Mouse (Mus musculus) cerebellum, adult 2 months (tissue): Measurements from ENCODE around the gene Nbea. TPM values are rescaled to one million over a fixed set of nuclear protein-coding genes. Genes with fewer than 3 reads are reported as not detected.

Experiments used
- DNase-seq, 2 experiments: peaks; one replicate each; pipeline ENCODE4 v3.0.0; 2021
- H3K27ac ChIP-seq: fragments of 200-500 bp; 2 replicates; pipeline ENCODE4 v1.5.1; 2012; ENCODE audit warnings: low read length, control low read depth, inconsistent platforms; ENCODE audit not compliant: insufficient read depth
- H3K27me3 ChIP-seq: fragments of 200-500 bp; 2 replicates; pipeline ENCODE4 v1.6.1; 2012; ENCODE audit warnings: inconsistent platforms, mild to moderate bottlenecking, low read length, moderate library complexity; ENCODE audit not compliant: control insufficient read depth, insufficient read depth
- H3K4me1 ChIP-seq: fragments of 200-500 bp; 2 replicates; pipeline ENCODE4 v1.6.1; 2011; ENCODE audit warnings: low read length; ENCODE audit not compliant: control insufficient read depth, insufficient read depth
- H3K4me3 ChIP-seq: fragments of 200-500 bp; replicated peaks from 2 replicates; pipeline ENCODE3; 2011; ENCODE audit warnings: mild to moderate bottlenecking, low read depth, low read length, control low read depth; ENCODE audit not compliant: insufficient read depth
- CTCF ChIP-seq: fragments of 200-500 bp; IDR thresholded peaks from 2 replicates; pipeline ENCODE4 v1.5.1; 2011; ENCODE audit warnings: low read depth, mild to moderate bottlenecking, control low read depth, low read length, moderate library complexity, borderline replicate concordance; ENCODE audit not compliant: insufficient read depth
- POLR2A ChIP-seq: fragments of 200-500 bp; IDR thresholded peaks from 2 replicates; pipeline ENCODE4 v1.6.1; 2011; ENCODE audit warnings: low read length, control low read depth, borderline replicate concordance; ENCODE audit not compliant: insufficient read depth
- WGBS: fragments of 180-500 bp; shearing (Covaris S2); methylation state at CpG from one replicate; pipeline ENCODE4 v1.1.7; 2018; 5-methylcytosine and 5-hydroxymethylcytosine counted together
- polyA plus RNA-seq: library from polyadenylated mRNA; depleted of rRNA; stranded (reverse); fragments of >200 nt; gene quantifications from 2 replicates; pipeline ENCODE4 v1.2.3, GENCODE M21; 2012

The Nbea gene
- polyA plus RNA-seq, 1 experiment, result 109 TPM

GRCm38 (mm10) chr3:56066360-56067040, 117.0 kb downstream of the Nbea start:
- H3K27ac ChIP-seq, result no peak overlapping the region
- H3K4me1 ChIP-seq, result peaks cover 4% of the 10 kb centered on the region; the same call in 1 of the 2 replicates
- 95% methylated on average over 1 of the region's 1 CpGs for WGBS
- H3K27me3 ChIP-seq, result no peaks in the 10 kb centered on the region
- no peak overlapping the region for H3K4me3 ChIP-seq
- no peak for TF ChIP-seq POLR2A
- TF ChIP-seq CTCF, result no peak
- no peak for DNase-seq

DNA sequence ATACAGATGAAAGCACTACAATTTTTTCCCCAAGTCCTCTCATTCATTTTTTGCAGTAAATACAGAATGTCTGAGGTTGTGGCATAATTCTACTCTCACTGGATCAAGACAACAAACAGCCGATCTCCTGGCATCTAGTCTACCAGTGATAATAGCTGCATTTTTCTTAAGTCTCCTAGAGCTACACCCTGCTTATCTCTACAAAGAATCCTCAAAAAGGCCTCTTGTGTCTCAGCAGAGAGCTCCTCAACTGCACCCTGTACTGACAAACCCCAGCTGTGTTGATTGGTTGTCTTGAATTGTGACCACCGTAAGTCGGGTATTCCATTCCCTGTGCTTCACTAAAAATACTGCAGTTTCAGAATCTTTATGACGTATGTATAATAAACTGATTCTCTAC, 118.3 kb downstream of the Nbea start:
- Histone ChIP-seq H3K27ac (no peak overlapping the region), H3K4me1 (peaks cover 4% of the 10 kb centered on the region; the same call in 1 of the 2 replicates), H3K4me3 (no peak overlapping the region), H3K27me3 (no peaks in the 10 kb centered on the region)
- no peak for DNase-seq
- TF ChIP-seq POLR2A, result no peak
- TF ChIP-seq CTCF, result no peak
- 84% methylated on average over 4 of the region's 4 CpGs for WGBS

DNA sequence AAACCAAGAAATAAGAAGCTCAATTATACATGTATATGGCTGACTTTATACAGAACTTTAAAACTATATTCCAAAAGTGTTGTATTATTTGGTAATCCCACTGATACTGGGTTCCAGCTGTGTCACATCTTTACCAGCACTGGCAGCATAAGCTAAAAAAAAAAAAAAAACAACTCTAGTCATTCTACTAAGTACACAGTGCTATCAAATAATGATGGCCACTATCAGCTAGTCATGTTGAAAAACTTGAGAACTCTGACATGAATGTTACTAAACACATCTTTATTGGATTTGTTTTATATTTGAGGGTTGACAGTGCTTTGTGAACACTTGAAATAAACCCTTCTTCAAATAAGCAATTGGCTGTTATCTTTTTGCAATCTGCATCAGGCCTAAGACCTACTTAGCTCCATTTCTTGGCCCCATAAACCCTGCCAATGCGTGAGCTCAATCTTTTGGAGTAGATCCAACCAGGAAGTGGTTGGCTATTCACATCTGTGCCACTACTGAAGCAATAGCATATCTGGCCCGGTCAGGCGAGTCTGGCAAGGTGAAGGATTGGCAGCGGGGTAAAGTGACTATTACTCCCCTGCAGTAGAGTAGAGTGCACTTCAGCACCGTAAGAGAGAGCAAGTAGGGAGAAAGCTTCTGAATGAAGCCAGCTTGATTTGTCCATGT, 137.7 kb downstream of the Nbea start:
- WGBS, result 52% methylated on average over 5 of the region's 5 CpGs
- H3K4me1 ChIP-seq, result no peaks in the 10 kb centered on the region

GRCm38 (mm10) chr3:56043091-56043490, 140.4 kb downstream of the Nbea start:
- WGBS, result 43% methylated on average over 1 of the region's 1 CpGs
- DNase-seq, result no peak
- Histone ChIP-seq H3K4me1 (no peaks in the 10 kb centered on the region), H3K27ac (no peak overlapping the region), H3K27me3 (no peaks in the 10 kb centered on the region), H3K4me3 (no peak overlapping the region)
- TF ChIP-seq CTCF (no peak), POLR2A (no peak)

More for the DNA sequence above, 137.7 kb downstream of the Nbea start:
- no peak for TF ChIP-seq CTCF
- Histone ChIP-seq H3K27ac (no peak overlapping the region), H3K4me3 (no peak overlapping the region), H3K27me3 (no peaks in the 10 kb centered on the region)
- peak; percentile 8 to 19 for DNase-seq

DNA sequence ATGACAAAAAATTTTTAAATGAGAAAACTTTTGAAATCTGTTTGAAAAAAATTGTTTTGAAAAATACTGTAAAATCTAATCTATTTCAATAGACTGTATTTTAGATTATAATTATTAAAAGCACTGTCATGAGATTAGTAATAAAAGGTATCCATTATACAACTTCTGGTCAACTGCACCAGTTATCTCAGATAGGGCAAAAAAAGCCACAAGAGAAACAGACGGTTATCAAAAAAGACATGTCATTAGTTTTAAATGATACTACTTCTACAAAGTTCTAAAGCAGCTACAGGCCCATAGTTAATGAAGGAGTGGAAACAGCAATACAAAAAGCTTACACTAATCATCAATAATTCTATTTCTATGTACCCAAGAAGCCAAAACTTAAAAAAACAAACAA, 144.0 kb downstream of the Nbea start:
- Histone ChIP-seq H3K4me1 (no peaks in the 10 kb centered on the region), H3K27me3 (no peaks in the 10 kb centered on the region), H3K27ac (no peak overlapping the region), H3K4me3 (no peak overlapping the region)
- WGBS, result 96% methylated on average over 1 of the region's 1 CpGs
- TF ChIP-seq POLR2A, result no peak
- no peak for TF ChIP-seq CTCF
- DNase-seq, result no peak

DNA sequence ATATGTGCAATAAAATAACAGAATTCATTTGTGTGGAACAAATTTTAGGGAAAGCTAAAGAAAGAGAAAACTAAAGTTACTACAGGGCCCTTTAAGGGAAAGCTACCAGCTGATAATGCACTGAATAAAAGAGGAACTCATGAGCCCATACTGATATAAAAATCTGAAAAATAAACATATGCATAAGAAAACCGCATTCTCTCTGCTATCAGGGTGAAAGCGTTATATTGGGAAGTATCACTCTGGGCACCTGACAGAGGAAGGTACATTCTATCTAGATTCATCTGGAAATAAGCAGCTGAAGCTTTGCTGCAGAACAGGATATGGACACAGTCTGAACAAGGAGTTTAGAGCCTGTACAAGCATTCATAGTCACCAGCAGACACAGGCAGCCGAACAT, 148.9 kb downstream of the Nbea start:
- H3K27ac ChIP-seq, result no peak overlapping the region
- DNase-seq, result no peak
- no peak for TF ChIP-seq CTCF
- no peak for TF ChIP-seq POLR2A
- no peaks in the 10 kb centered on the region for H3K27me3 ChIP-seq
- H3K4me1 ChIP-seq, result no peaks in the 10 kb centered on the region
- H3K4me3 ChIP-seq, result no peak overlapping the region
- 82% methylated on average over 3 of the region's 3 CpGs for WGBS

DNA sequence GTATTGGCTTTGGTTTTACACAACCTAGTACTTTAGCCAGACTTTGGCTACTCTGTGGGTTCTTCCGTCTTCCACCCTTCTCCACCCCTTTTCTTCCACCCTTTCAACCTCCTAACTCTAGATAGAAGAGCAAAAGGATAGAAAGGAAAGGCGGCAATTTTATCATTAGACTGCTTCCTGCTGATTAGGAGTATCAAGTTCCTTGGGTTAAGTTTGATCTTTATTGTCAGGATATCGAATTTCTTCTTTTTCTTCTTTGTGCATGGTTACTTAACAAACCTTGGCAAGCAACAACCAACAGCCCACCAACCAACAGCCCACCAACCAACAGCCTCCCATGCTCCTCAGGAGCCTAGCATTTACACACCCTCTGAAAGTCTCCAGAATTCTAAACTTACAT, 165.0 kb downstream of the Nbea start:
- no peak overlapping the region for H3K4me3 ChIP-seq

DNA sequence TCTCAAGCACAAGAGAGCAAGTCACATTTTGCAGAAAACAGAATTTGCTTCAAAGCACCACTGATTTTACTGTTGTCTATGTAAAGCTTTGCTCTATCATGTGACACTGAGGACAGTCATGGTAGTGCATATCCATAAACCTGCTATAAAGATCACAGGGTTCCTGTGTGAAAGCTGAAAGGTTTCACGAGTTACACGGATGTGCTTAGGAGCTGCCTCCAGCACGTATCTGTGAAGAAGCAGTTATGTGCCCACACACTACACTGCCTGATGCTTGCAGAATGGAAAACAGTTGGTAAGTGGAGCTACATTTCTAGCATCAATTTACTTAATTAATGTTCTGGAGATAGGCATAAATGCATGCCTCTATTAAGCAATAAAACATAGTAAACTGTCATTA, 172.4 kb downstream of the Nbea start:
- Histone ChIP-seq H3K27me3 (no peaks in the 10 kb centered on the region), H3K27ac (no peak overlapping the region), H3K4me1 (no peaks in the 10 kb centered on the region), H3K4me3 (no peak overlapping the region)
- DNase-seq, result no peak
- TF ChIP-seq CTCF (no peak), POLR2A (no peak)
- WGBS, result 86% methylated on average over 3 of the region's 3 CpGs

More for the DNA sequence above, 165.0 kb downstream of the Nbea start:
- TF ChIP-seq POLR2A, result no peak
- TF ChIP-seq CTCF, result no peak
- no peak overlapping the region for H3K27ac ChIP-seq
- H3K4me1 ChIP-seq, result no peaks in the 10 kb centered on the region
- no peak for DNase-seq
- no peaks in the 10 kb centered on the region for H3K27me3 ChIP-seq
- 94% methylated on average over 3 of the region's 3 CpGs for WGBS
